Comparison of ENCODE assay signal across 11 mouse cellular contexts in the genomic region with DNA sequence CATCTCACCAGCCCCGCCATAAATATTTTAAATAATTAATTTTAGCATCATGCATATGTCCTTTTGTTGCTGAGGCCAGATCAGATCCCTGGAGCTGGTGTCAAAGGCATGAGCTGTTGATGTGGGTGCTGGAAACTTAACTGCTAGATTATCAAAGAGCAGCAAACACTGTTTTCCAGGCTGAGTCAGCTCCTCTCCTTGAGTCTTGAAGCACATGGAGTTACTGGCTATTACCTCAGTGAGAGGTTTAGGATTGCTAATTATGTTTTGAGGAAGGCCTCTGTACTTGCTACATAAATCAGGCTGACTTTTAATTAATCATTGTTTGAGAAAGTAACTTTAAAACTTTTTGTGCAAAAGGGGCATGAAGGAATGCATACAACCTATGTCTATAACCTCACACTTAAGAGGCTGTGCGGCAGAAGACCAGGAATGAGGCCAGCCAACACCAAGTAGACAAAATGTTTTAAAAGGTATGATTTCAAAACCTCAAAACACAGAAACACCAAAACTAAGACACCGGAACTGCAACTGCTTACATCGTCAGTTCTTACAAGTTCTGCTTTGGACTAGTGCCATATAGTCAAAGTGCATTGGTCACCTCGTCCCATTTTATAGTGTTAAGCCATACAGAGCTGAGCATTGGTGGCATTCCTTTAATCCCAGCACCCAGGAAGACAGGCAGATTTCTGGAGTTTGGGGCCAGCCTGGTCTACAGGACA. TPM values are rescaled to one million over a fixed set of nuclear protein-coding genes. Genes with fewer than 3 reads are reported as not detected.
DNase-seq lines count a peak whose midpoint lies in the region; ATAC-seq and TF ChIP-seq lines count a peak whose summit lies in the region.
"Had no signal": no experiment of that assay in that cellular context is flagged by ENCODE, and none has a peak within 500 bp of the region (broad histone marks: within the 10 kb centered on the region; RNA-seq: fewer than 3 reads in every experiment).

No protein-coding gene starts in this region.

- WGBS in kidney, postnatal 0 days = 42% methylated on average over 5 of the region's 5 CpGs
- 73% methylated on average over 5 of the region's 5 CpGs for WGBS in forebrain, embryonic 14.5 days

- H3K27ac ChIP-seq in kidney, postnatal 0 days = peak overlapping the region; percentile 54; the same call in 1 of the 2 replicates
- no peak overlapping the region for H3K27ac ChIP-seq in forebrain, embryonic 14.5 days (ENCODE audit: low read depth, low read length)
- H3K27ac ChIP-seq: heart, embryonic 10.5 days; hindbrain, postnatal 0 days had no signal

- peak; percentile 40; the same call in 1 of the 2 replicates for ATAC-seq in kidney, postnatal 0 days (replicated peaks; ENCODE audit: low FRiP score, low read depth)
- ATAC-seq in forebrain, embryonic 14.5 days = no peak
- ATAC-seq: hindbrain, postnatal 0 days had no signal

- H3K27me3 ChIP-seq in kidney, postnatal 0 days (ENCODE audit: insufficient read depth, low read length) = no peaks in the 10 kb centered on the region
- H3K27me3 ChIP-seq in forebrain, embryonic 14.5 days (replicated peaks; ENCODE audit: control insufficient read depth, insufficient read depth, low read length) = no peaks in the 10 kb centered on the region
- H3K27me3 ChIP-seq: megakaryocyte, embryonic 14.5 days had no signal

- H3K36me3 ChIP-seq in kidney, postnatal 0 days (ENCODE audit: insufficient read depth, low read length) = 0 out of 2 replicates have a peak, but pooled peaks cover 14% of the 10 kb centered on the region
- peaks cover 8% of the 10 kb centered on the region for H3K36me3 ChIP-seq in forebrain, embryonic 14.5 days (ENCODE audit: control insufficient read depth, insufficient read depth, low read length)

- no peak overlapping the region for H3K4me2 ChIP-seq in kidney, postnatal 0 days (ENCODE audit: low read length)
- no peak overlapping the region for H3K4me2 ChIP-seq in forebrain, embryonic 14.5 days (ENCODE audit: low read length)

- DNase-seq in layer of hippocampus, adult 9-11 months = peak; percentile 19
- no peak for DNase-seq in layer of hippocampus, adult 8-10 months (ENCODE audit: low spot score in 2 of 2)
- peak; percentile 47 for DNase-seq in ZHBTc4 (ENCODE audit: low read depth, low spot score)
- no peak for DNase-seq in kidney, postnatal 0 days (ENCODE audit: low spot score)
- DNase-seq in naive thymus-derived CD4-positive, alpha-beta T cell, adult 2 months (ENCODE audit: low read depth) = peak; percentile 42
- no peak for DNase-seq in forebrain, embryonic 14.5 days (ENCODE audit: low spot score)
- DNase-seq in ovary, postnatal 36 days (ENCODE audit: low spot score) = no peak
- DNase-seq: thymus, adult 18-20 months had no signal

- no peak for TF ChIP-seq CTCF in kidney, postnatal 0 days (IDR thresholded peaks at IDR 0.05; ENCODE audit: low read depth)

- H3K4me3 ChIP-seq in kidney, postnatal 0 days (replicated peaks; ENCODE audit: low read depth, low read length) = no peak overlapping the region
- H3K4me3 ChIP-seq in forebrain, embryonic 14.5 days (ENCODE audit: low read depth, low read length) = no peak overlapping the region
- H3K4me3 ChIP-seq: heart, embryonic 10.5 days; megakaryocyte, embryonic 14.5 days had no signal

- H3K9ac ChIP-seq in kidney, postnatal 0 days (ENCODE audit: low read depth, low read length) = no peak overlapping the region
- H3K9ac ChIP-seq in forebrain, embryonic 14.5 days (ENCODE audit: low read length) = no peak overlapping the region

- peaks cover 13% of the 10 kb centered on the region for H3K4me1 ChIP-seq in kidney, postnatal 0 days (replicated peaks; ENCODE audit: insufficient read depth, low read length)
- H3K4me1 ChIP-seq in forebrain, embryonic 14.5 days (ENCODE audit: control insufficient read depth, insufficient read depth, low read length) = peaks cover 22% of the 10 kb centered on the region

- H3K9me3 ChIP-seq in kidney, postnatal 0 days (replicated peaks; ENCODE audit: low read length) = no peaks in the 10 kb centered on the region
- H3K9me3 ChIP-seq in forebrain, embryonic 14.5 days (replicated peaks; ENCODE audit: control insufficient read depth, low read length) = no peaks in the 10 kb centered on the region
- H3K9me3 ChIP-seq: heart, embryonic 10.5 days; megakaryocyte, embryonic 14.5 days had no signal

RNA-seq across cellular contexts. Expression of a gene that starts 5.9 kb away (rescaled TPM):
- total RNA-seq in layer of hippocampus, adult 8-10 months (2022) = 1 to 10 TPM; 4.7 to 6.8 (median 5.5) TPM
- 16.0 and 16.6 TPM in 2 replicates for polyA plus RNA-seq in kidney, postnatal 0 days (2015; fragmentation: Nextera tagmentation; extraction: Ambion mirVana)
- 10.5 and 12.5 TPM in 2 replicates for polyA plus RNA-seq in forebrain, embryonic 14.5 days (2014; fragmentation: Nextera tagmentation; extraction: Ambion mirVana)

RNA-seq across cellular contexts. Expression of a gene that starts 6.1 kb away (rescaled TPM):
- 10 to 100 TPM; 70.8 to 85.4 (median 76.0) TPM for total RNA-seq in layer of hippocampus, adult 8-10 months (2022)
- polyA plus RNA-seq in kidney, postnatal 0 days (2015; fragmentation: Nextera tagmentation; extraction: Ambion mirVana) = 103 and 112 TPM in 2 replicates
- polyA plus RNA-seq in forebrain, embryonic 14.5 days (2014; fragmentation: Nextera tagmentation; extraction: Ambion mirVana) = 61.7 and 64.5 TPM in 2 replicates

Comparison
In these comparisons a context has a peak if more than half of its experiments do, and no peak if none do; other contexts are left out.
1. DNase-seq: peak in layer of hippocampus, adult 9-11 months (single experiment), ZHBTc4 (single experiment) and naive thymus-derived CD4-positive, alpha-beta T cell, adult 2 months (single experiment); none in layer of hippocampus, adult 8-10 months (0 of 2), kidney, postnatal 0 days (single experiment), forebrain, embryonic 14.5 days (single experiment) and ovary, postnatal 36 days (single experiment).